Mouse (Mus musculus): ENCODE measurements at regions not wholly inside any gene's neighbourhood (a gene's known extent, or its start where the extent isn't known, plus 50 kb on each side); places are given as distances from the start of the nearest gene placed in this dataset.

- DNase-seq = no peak
Measured at GRCm38 (mm10) chr1:184454381-184454780, 278.0 kb downstream of the Hlx start.

GRCm38 (mm10) chr1:184453673-184454072 is 278.7 kb downstream of the Hlx start:
- no peak for DNase-seq

GRCm38 (mm10) chr1:184453061-184453460 is 279.4 kb downstream of the Hlx start:
- DNase-seq = no peak

- no peak for DNase-seq
Measured at GRCm38 (mm10) chr1:184451686-184452085, 280.7 kb downstream of the Hlx start.

- DNase-seq = no peak
Measured at GRCm38 (mm10) chr1:184449007-184449406, 283.4 kb downstream of the Hlx start.

GRCm38 (mm10) chr1:184447911-184448310 is 284.5 kb downstream of the Hlx start:
- peak; percentile 57 for DNase-seq

GRCm38 (mm10) chr1:184447161-184447667 is 285.2 kb downstream of the Hlx start:
- no peak for DNase-seq

- no peak for DNase-seq
Measured at GRCm38 (mm10) chr1:184444189-184444588, 288.2 kb downstream of the Hlx start.

- DNase-seq = no peak
Measured at GRCm38 (mm10) chr1:184442701-184443100, 289.7 kb downstream of the Hlx start.

GRCm38 (mm10) chr1:184441005-184441557 is 291.3 kb downstream of the Hlx start:
- peak; percentile 11 for DNase-seq

- DNase-seq = no peak
Measured at GRCm38 (mm10) chr1:184439506-184439905, 292.9 kb downstream of the Hlx start.

- DNase-seq = no peak
Measured at GRCm38 (mm10) chr1:184436387-184436786, 296.0 kb downstream of the Hlx start.

GRCm38 (mm10) chr1:184428612-184429011 is 303.8 kb downstream of the Hlx start:
- DNase-seq = no peak

- DNase-seq = no peak
Measured at GRCm38 (mm10) chr1:184428035-184428434, 304.4 kb downstream of the Hlx start.

GRCm38 (mm10) chr1:184425694-184426093 is 306.7 kb downstream of the Hlx start:
- DNase-seq = no peak

- no peak for DNase-seq
Measured at GRCm38 (mm10) chr1:184424035-184424434, 308.4 kb downstream of the Hlx start.

- no peak for DNase-seq
Measured at GRCm38 (mm10) chr1:184412596-184412995, 319.8 kb downstream of the Hlx start.

GRCm38 (mm10) chr1:184411066-184411465 is 321.4 kb downstream of the Hlx start:
- no peak for DNase-seq

GRCm38 (mm10) chr1:184409986-184410385 is 322.4 kb downstream of the Hlx start:
- DNase-seq = peak; percentile 5

GRCm38 (mm10) chr1:184402985-184403384 is 329.4 kb downstream of the Hlx start:
- no peak for DNase-seq

- peak; percentile 47 for DNase-seq
Measured at GRCm38 (mm10) chr1:184395215-184395614, 337.2 kb downstream of the Hlx start.

- no peak for DNase-seq
Measured at GRCm38 (mm10) chr1:184394559-184395194, 337.7 kb downstream of the Hlx start.

- DNase-seq = no peak
Measured at GRCm38 (mm10) chr1:184384088-184384823, 348.2 kb downstream of the Hlx start.

GRCm38 (mm10) chr1:184378665-184379064 is 344.6 kb upstream of the 1700056E22Rik start:
- no peak for DNase-seq

Measured in right cerebral cortex, postnatal 4 days (tissue).